Mouse (Mus musculus): ENCODE measurements around the gene Wwtr1. TPM values are rescaled to one million over a fixed set of nuclear protein-coding genes. Genes with fewer than 3 reads are reported as not detected.

Gene Wwtr1
- polyA plus RNA-seq, 1 experiment from 2014 or later: 10.4 TPM

DNA sequence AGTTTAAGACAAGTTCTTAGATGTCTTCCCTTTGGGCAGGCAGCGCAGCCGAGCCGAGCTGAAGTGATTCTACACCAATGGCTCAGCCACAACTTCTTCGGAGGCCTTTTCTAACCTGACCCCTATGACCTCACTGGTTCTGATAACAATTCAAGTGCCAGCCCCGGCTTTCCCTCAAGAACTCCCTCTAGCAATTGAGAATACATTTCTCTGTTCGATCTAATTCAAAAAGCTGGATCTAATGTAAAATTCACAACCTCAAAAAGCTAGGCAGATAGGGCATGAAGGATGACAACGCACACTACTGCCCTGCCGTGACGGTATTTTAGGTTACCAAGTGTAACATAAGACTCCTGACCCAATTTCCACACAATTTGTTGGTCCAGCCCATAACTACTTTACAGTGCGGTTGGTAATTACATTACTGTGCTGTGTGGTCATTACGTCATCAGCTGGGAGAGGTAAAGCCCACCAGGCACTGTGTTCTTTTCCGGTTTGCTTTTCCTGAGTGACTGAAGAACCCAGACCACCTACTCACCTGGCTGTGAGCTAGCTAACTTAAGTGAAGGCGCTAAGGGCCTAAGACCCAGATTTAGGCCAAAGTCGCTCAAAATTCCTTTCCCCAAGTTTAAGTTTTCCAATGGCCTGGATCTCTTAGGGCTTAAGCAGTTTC lies 1.7 kb downstream of the Wwtr1 start:
- H3K4me1 ChIP-seq (ENCODE audit: control insufficient read depth, insufficient read depth, low read length): peaks cover 7% of the 10 kb centered on the region; the same call in 1 of the 2 replicates
- H3K36me3 ChIP-seq (replicated peaks; ENCODE audit: control insufficient read depth, insufficient read depth, low read depth, low read length): no peaks in the 10 kb centered on the region; the same call in 1 of the 2 replicates
- peak overlapping the region; percentile 81 for H3K4me3 ChIP-seq (ENCODE audit: low read depth, low read length)
- H3K4me2 ChIP-seq (ENCODE audit: low read depth, low read length): peak overlapping the region; percentile 68
- peak overlapping the region; percentile 78 for H3K9ac ChIP-seq (replicated peaks; ENCODE audit: low read length)
- no peak overlapping the region for H3K27ac ChIP-seq (replicated peaks; ENCODE audit: low read depth, low read length)
- ATAC-seq (replicated peaks; ENCODE audit: insufficient number of reproducible peaks, low FRiP score, low TSS enrichment, low read depth) (no peak), DNase-seq (ENCODE audit: low spot score) (peak; percentile 58)
- no peaks in the 10 kb centered on the region for H3K9me3 ChIP-seq (replicated peaks; ENCODE audit: control insufficient read depth, low read length)
- 34% methylated on average over 14 of the region's 14 CpGs for WGBS
- H3K27me3 ChIP-seq (ENCODE audit: control insufficient read depth, insufficient read depth, low read length): no peaks in the 10 kb centered on the region

DNA sequence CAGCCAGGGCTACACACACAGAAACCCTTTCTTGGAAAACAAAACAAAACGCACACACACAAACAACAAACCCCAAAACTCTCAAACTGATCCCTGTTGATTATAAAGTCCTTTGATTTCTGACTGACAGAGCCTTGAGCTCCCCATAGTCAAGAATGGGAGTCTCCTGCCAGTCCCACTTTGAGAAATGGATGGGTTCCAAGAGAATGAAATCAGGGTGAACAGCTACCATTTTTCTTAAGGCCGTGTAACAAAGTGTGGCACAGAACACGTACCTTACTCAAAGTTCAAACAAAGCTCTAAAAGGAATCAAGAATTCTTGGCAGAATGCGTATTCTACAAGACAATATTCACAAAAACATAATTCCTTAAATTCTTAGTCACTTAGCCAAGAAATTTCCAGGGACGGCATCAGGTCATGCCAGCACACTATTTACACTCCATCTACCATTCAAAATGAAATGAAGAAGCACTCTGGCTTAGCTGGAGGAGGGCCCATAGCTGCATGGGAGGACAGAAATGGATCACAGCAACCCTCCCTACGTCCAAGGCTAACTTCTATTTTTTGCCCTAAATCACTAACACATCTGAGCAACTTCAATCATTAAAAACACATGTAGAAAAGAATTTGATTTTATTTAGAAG lies 3.3 kb downstream of the Wwtr1 start:
- no peak overlapping the region for H3K9ac ChIP-seq (replicated peaks; ENCODE audit: low read length)
- no peaks in the 10 kb centered on the region for H3K27me3 ChIP-seq (ENCODE audit: control insufficient read depth, insufficient read depth, low read length)
- WGBS: 80% methylated on average over 6 of the region's 6 CpGs
- peaks cover 7% of the 10 kb centered on the region; the same call in 1 of the 2 replicates for H3K4me1 ChIP-seq (ENCODE audit: control insufficient read depth, insufficient read depth, low read length)
- H3K4me2 ChIP-seq (ENCODE audit: low read depth, low read length): no peak overlapping the region
- no peak overlapping the region for H3K4me3 ChIP-seq (ENCODE audit: low read depth, low read length)
- DNase-seq (ENCODE audit: low spot score) (no peak), ATAC-seq (replicated peaks; ENCODE audit: insufficient number of reproducible peaks, low FRiP score, low TSS enrichment, low read depth) (no peak)
- H3K27ac ChIP-seq (replicated peaks; ENCODE audit: low read depth, low read length): no peak overlapping the region
- H3K36me3 ChIP-seq (replicated peaks; ENCODE audit: control insufficient read depth, insufficient read depth, low read depth, low read length): no peaks in the 10 kb centered on the region; the same call in 1 of the 2 replicates
- H3K9me3 ChIP-seq (replicated peaks; ENCODE audit: control insufficient read depth, low read length): no peaks in the 10 kb centered on the region

DNA sequence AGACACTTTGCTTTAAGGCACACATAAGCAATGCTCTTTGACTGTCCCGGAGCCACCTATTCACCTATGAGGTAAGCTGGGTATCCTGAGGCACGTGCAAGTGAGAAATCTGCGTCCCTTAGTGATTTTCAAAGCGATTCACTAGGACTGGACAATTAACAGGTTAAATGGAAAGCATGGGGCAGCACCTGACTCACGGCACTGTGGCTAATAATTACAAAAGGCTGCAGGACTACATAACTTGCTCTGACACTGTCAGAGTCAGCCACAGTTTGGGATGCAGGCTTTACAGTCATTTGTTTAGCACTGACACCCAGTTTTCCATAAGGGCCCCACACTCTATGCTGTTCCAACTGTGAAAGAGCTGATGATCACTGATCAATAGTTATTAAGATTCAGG lies 9.1 kb downstream of the Wwtr1 start:
- 76% methylated on average over 5 of the region's 5 CpGs for WGBS
- Histone ChIP-seq H3K4me1 (ENCODE audit: control insufficient read depth, insufficient read depth, low read length) (no peaks in the 10 kb centered on the region), H3K4me2 (ENCODE audit: low read depth, low read length) (no peak overlapping the region), H3K27ac (replicated peaks; ENCODE audit: low read depth, low read length) (no peak overlapping the region), H3K4me3 (ENCODE audit: low read depth, low read length) (no peak overlapping the region), H3K9me3 (replicated peaks; ENCODE audit: control insufficient read depth, low read length) (no peaks in the 10 kb centered on the region), H3K9ac (replicated peaks; ENCODE audit: low read length) (no peak overlapping the region), H3K27me3 (ENCODE audit: control insufficient read depth, insufficient read depth, low read length) (no peaks in the 10 kb centered on the region), H3K36me3 (replicated peaks; ENCODE audit: control insufficient read depth, insufficient read depth, low read depth, low read length) (no peaks in the 10 kb centered on the region; the same call in 1 of the 2 replicates)
- ATAC-seq (replicated peaks; ENCODE audit: insufficient number of reproducible peaks, low FRiP score, low TSS enrichment, low read depth) (no peak), DNase-seq (ENCODE audit: low spot score) (no peak)

DNA sequence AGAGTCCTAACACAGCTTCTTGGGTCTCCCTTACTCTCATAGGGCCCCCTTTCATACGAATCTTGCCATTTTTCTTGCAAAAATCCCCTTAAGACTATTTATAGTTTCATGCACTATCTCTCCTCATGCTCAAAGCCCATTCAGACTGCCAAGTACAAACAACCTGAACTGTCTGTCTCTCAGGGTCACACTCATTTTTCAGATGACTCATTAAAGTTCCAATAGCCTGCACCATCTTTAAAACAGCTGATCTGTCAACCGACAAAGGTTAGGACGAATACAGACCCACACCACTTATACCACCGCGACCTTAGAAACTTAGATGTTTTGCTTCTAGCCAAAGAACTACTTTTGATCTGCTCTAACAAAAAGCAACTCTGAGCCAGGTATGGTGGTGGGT lies 12.1 kb downstream of the Wwtr1 start:
- WGBS: 83% methylated on average over 5 of the region's 5 CpGs
- no peak overlapping the region for H3K27ac ChIP-seq (replicated peaks; ENCODE audit: low read depth, low read length)

DNA sequence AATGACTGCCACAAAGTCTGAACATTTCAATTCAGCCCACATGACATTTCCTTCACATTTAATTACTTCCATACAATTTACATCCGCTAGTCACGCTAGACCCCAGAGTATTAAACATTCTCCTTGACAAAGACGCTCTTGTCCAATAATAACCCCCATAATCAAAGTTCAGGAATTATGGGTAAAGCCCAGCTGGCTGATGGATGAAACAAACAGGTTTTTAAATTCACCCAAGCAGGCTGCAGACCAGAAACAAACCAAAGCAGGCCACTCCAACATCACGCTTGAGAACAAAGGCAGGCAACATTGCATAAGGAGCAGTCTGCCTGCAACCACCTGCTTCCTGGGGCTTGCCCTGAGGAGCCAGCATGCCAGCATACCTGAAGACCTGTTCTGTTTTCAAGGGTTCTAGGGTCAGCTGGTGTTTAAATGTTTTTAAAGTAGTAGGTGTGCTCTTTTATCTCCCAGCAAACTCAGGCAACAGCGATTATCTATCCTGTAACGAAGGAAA lies 12.7 kb downstream of the Wwtr1 start:
- no peaks in the 10 kb centered on the region for H3K4me1 ChIP-seq (ENCODE audit: control insufficient read depth, insufficient read depth, low read length)
- 55% methylated on average over 6 of the region's 6 CpGs for WGBS
- H3K9me3 ChIP-seq (replicated peaks; ENCODE audit: control insufficient read depth, low read length): no peaks in the 10 kb centered on the region
- no peaks in the 10 kb centered on the region for H3K27me3 ChIP-seq (ENCODE audit: control insufficient read depth, insufficient read depth, low read length)
- H3K27ac ChIP-seq (replicated peaks; ENCODE audit: low read depth, low read length): peak overlapping the region; percentile 52; the same call in 1 of the 2 replicates
- H3K9ac ChIP-seq (replicated peaks; ENCODE audit: low read length): no peak overlapping the region
- peak; percentile 61 for DNase-seq (ENCODE audit: low spot score)
- no peaks in the 10 kb centered on the region for H3K36me3 ChIP-seq (replicated peaks; ENCODE audit: control insufficient read depth, insufficient read depth, low read depth, low read length)
- no peak overlapping the region for H3K4me2 ChIP-seq (ENCODE audit: low read depth, low read length)
- no peak overlapping the region for H3K4me3 ChIP-seq (ENCODE audit: low read depth, low read length)
- ATAC-seq (replicated peaks; ENCODE audit: insufficient number of reproducible peaks, low FRiP score, low TSS enrichment, low read depth): no peak

More for the DNA sequence above, 12.1 kb downstream of the Wwtr1 start:
- Histone ChIP-seq H3K4me3 (ENCODE audit: low read depth, low read length) (no peak overlapping the region), H3K9me3 (replicated peaks; ENCODE audit: control insufficient read depth, low read length) (no peaks in the 10 kb centered on the region), H3K36me3 (replicated peaks; ENCODE audit: control insufficient read depth, insufficient read depth, low read depth, low read length) (no peaks in the 10 kb centered on the region), H3K4me2 (ENCODE audit: low read depth, low read length) (no peak overlapping the region), H3K4me1 (ENCODE audit: control insufficient read depth, insufficient read depth, low read length) (no peaks in the 10 kb centered on the region), H3K27me3 (ENCODE audit: control insufficient read depth, insufficient read depth, low read length) (no peaks in the 10 kb centered on the region), H3K9ac (replicated peaks; ENCODE audit: low read length) (no peak overlapping the region)
- no peak for DNase-seq (ENCODE audit: low spot score)
- ATAC-seq (replicated peaks; ENCODE audit: insufficient number of reproducible peaks, low FRiP score, low TSS enrichment, low read depth): no peak

DNA sequence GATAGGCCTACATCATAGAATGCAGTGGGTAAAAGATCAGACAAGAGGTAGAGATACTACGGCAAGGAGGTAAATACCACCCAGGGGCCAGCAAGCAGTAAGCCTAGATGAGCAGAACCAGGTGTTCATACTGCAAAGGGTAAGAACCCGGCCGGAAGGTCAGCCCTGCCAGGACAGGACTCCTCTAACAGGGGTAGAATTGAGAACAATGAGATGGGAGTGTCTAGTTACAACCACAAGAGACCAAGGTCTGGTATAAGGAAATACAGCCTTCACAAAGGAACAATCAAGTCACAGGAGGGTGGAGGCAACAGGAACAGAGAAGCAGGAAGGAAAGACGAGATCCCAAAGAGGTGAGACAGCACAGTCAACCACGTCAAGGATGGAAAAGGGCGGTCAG lies 16.9 kb downstream of the Wwtr1 start:
- Histone ChIP-seq H3K9me3 (replicated peaks; ENCODE audit: control insufficient read depth, low read length) (no peaks in the 10 kb centered on the region), H3K4me3 (ENCODE audit: low read depth, low read length) (no peak overlapping the region), H3K9ac (replicated peaks; ENCODE audit: low read length) (no peak overlapping the region), H3K36me3 (replicated peaks; ENCODE audit: control insufficient read depth, insufficient read depth, low read depth, low read length) (no peaks in the 10 kb centered on the region), H3K27me3 (ENCODE audit: control insufficient read depth, insufficient read depth, low read length) (no peaks in the 10 kb centered on the region), H3K27ac (replicated peaks; ENCODE audit: low read depth, low read length) (no peak overlapping the region), H3K4me1 (ENCODE audit: control insufficient read depth, insufficient read depth, low read length) (no peaks in the 10 kb centered on the region), H3K4me2 (ENCODE audit: low read depth, low read length) (no peak overlapping the region)
- ATAC-seq (replicated peaks; ENCODE audit: insufficient number of reproducible peaks, low FRiP score, low TSS enrichment, low read depth): no peak
- WGBS: 88% methylated on average over 6 of the region's 6 CpGs
- no peak for DNase-seq (ENCODE audit: low spot score)

DNA sequence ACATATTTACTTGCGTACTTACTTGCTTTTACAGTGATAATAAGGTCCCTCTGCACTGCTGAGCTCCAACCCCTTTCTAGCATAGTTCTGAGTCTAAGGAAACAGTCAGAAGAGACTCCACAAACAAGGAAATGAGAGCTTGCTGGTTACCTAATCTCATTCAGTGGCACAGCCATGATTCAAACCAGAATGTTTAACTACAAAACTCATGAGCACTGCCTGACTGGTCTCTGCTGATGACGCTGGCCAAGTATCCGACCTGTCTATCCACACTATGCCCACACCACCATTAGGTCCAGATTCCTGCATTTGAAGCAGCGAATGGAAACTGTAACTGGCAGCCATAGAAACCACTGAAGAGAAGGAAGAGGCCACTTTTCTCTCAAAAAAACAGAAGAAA lies 18.3 kb downstream of the Wwtr1 start:
- H3K9me3 ChIP-seq (replicated peaks; ENCODE audit: control insufficient read depth, low read length): no peaks in the 10 kb centered on the region
- WGBS: 89% methylated on average over 4 of the region's 4 CpGs
- H3K27ac ChIP-seq (replicated peaks; ENCODE audit: low read depth, low read length): no peak overlapping the region
- no peak for DNase-seq (ENCODE audit: low spot score)
- H3K27me3 ChIP-seq (ENCODE audit: control insufficient read depth, insufficient read depth, low read length): no peaks in the 10 kb centered on the region
- ATAC-seq (replicated peaks; ENCODE audit: insufficient number of reproducible peaks, low FRiP score, low TSS enrichment, low read depth): no peak
- H3K9ac ChIP-seq (replicated peaks; ENCODE audit: low read length): no peak overlapping the region
- no peak overlapping the region for H3K4me3 ChIP-seq (ENCODE audit: low read depth, low read length)
- no peaks in the 10 kb centered on the region for H3K36me3 ChIP-seq (replicated peaks; ENCODE audit: control insufficient read depth, insufficient read depth, low read depth, low read length)
- no peaks in the 10 kb centered on the region for H3K4me1 ChIP-seq (ENCODE audit: control insufficient read depth, insufficient read depth, low read length)
- no peak overlapping the region for H3K4me2 ChIP-seq (ENCODE audit: low read depth, low read length)

DNA sequence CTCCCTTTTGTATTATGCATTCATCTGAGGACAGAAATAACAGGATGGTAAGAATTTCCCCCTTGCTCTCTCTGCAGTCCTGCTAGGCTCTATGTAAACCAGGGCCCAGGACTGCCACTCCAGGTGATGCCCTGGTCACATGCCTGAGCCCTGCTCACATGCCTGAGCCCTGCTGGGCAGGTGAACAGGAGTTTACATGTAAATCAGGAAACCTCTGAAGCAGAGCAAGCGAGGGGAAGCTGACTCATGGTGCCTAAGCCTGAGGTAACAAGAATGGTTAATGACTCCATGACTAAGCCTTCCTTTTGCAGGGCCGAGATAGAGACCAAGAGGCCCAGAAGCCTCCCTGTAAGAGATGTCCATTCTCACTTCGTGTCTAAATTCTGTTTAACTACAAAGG lies 20.1 kb downstream of the Wwtr1 start:
- DNase-seq (ENCODE audit: low spot score): no peak
- no peak for ATAC-seq (replicated peaks; ENCODE audit: insufficient number of reproducible peaks, low FRiP score, low TSS enrichment, low read depth)
- no peak overlapping the region for H3K4me3 ChIP-seq (ENCODE audit: low read depth, low read length)
- no peaks in the 10 kb centered on the region for H3K9me3 ChIP-seq (replicated peaks; ENCODE audit: control insufficient read depth, low read length)
- no peaks in the 10 kb centered on the region for H3K4me1 ChIP-seq (ENCODE audit: control insufficient read depth, insufficient read depth, low read length)
- no peaks in the 10 kb centered on the region for H3K36me3 ChIP-seq (replicated peaks; ENCODE audit: control insufficient read depth, insufficient read depth, low read depth, low read length)
- WGBS: 64% methylated on average over 3 of the region's 3 CpGs
- H3K9ac ChIP-seq (replicated peaks; ENCODE audit: low read length): no peak overlapping the region
- no peak overlapping the region for H3K4me2 ChIP-seq (ENCODE audit: low read depth, low read length)
- no peak overlapping the region for H3K27ac ChIP-seq (replicated peaks; ENCODE audit: low read depth, low read length)
- H3K27me3 ChIP-seq (ENCODE audit: control insufficient read depth, insufficient read depth, low read length): no peaks in the 10 kb centered on the region
